ENCODE assay signal across 15 mouse cellular contexts in genomic region chr17:32334921-32335320, GRCm38 (mm10).
"Had no signal": no experiment of that assay in that cellular context is flagged by ENCODE, and none has a peak within 500 bp of the region (broad histone marks: within the 10 kb centered on the region; RNA-seq: fewer than 3 reads in every experiment).

No protein-coding gene starts in this region.

- H3K4me2 ChIP-seq: neural tube, embryonic 15.5 days; stomach, embryonic 15.5 days had no signal

- H3K4me3 ChIP-seq: neural tube, embryonic 15.5 days; stomach, embryonic 15.5 days had no signal

- H3K27me3 ChIP-seq: neural tube, embryonic 15.5 days; stomach, embryonic 15.5 days had no signal

- H3K27ac ChIP-seq: neural tube, embryonic 15.5 days; stomach, embryonic 15.5 days; stomach, postnatal 0 days had no signal

- DNase-seq: retina, postnatal 1 day; right cerebral cortex, adult 18-20 months; right cerebral cortex, postnatal 14 days; right cerebral cortex, postnatal 25 days; right cerebral cortex, postnatal 4 days; spleen, adult 18-20 months; thymus, adult 18-20 months; thymus, adult 2 months; thymus, postnatal 14 days; thymus, postnatal 25 days; thymus, postnatal 36 days; thymus, postnatal 4 days had no signal

- H3K9me3 ChIP-seq: neural tube, embryonic 15.5 days; stomach, embryonic 15.5 days had no signal

- H3K4me1 ChIP-seq: neural tube, embryonic 15.5 days; stomach, embryonic 15.5 days had no signal

- H3K9ac ChIP-seq: neural tube, embryonic 15.5 days; stomach, embryonic 15.5 days had no signal
